Mouse (Mus musculus): ENCODE results near the gene Panx1.

DNA sequence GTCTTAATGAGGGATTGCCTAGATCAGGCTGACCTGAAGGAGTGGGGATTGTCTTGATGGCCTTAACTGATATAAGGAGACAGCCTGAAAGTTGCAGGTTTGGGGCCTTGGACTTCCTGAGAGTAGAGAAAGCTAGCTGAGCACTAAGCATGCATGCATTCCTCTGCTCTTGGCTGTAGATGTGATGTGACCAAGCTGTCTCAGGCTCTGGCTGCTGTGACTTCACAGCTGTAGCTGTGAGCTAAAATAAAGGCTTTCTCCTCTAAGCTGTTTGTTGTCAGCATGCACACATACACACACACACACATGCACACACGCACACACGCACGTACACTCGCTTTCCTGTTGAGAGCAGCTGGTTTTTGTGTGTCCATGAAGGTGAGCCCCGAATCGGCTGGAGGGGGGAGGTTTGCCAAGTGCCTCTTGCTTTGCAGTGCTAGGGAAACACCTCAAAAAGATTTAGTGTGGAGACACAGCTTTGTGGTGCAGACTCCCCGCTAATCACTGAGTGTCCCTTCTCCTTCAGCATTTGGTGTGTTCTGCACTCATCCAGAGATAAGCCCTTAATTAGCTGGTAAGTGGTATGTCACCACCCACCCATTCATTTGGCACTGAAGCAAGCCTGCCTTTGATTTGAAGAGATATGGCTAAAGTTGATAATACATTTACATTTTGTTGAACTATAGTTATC, 22.9 kb upstream of the Panx1 start:
- TF ChIP-seq CTCF (IDR thresholded peaks at IDR 0.05; ENCODE audit: low read depth, low read length) (no peak), TAL1 (conservative IDR thresholded peaks at IDR 0.05; ENCODE audit: low read depth, low read length) (no peak), GATA1 (IDR thresholded peaks at IDR 0.05; ENCODE audit: borderline replicate concordance, low read length) (no peak), POLR2AphosphoS5 (IDR thresholded peaks at IDR 0.05; ENCODE audit: insufficient replicate concordance, low read depth, low read length) (no peak), GATA2 (IDR thresholded peaks at IDR 0.05; ENCODE audit: borderline replicate concordance, low read depth, low read length) (no peak)

Measured in G1E (cell line).